Mouse (Mus musculus) telencephalon, adult 2 months (tissue): ENCODE data around the gene Sirt1.

Experiments
- DNase-seq: peaks from one replicate; pipeline ENCODE4 v3.0.0-alpha.2; 2011; ENCODE audit warnings: low read depth, low spot score

Sirt1 gene

GRCm38 (mm10) chr10:63336901-63337300 is 44.6 kb downstream of the Sirt1 start:
- no peak for DNase-seq

GRCm38 (mm10) chr10:63327091-63327490 is 54.4 kb downstream of the Sirt1 start:
- no peak for DNase-seq

GRCm38 (mm10) chr10:63313726-63314125 is 67.8 kb downstream of the Sirt1 start:
- no peak for DNase-seq

DNA sequence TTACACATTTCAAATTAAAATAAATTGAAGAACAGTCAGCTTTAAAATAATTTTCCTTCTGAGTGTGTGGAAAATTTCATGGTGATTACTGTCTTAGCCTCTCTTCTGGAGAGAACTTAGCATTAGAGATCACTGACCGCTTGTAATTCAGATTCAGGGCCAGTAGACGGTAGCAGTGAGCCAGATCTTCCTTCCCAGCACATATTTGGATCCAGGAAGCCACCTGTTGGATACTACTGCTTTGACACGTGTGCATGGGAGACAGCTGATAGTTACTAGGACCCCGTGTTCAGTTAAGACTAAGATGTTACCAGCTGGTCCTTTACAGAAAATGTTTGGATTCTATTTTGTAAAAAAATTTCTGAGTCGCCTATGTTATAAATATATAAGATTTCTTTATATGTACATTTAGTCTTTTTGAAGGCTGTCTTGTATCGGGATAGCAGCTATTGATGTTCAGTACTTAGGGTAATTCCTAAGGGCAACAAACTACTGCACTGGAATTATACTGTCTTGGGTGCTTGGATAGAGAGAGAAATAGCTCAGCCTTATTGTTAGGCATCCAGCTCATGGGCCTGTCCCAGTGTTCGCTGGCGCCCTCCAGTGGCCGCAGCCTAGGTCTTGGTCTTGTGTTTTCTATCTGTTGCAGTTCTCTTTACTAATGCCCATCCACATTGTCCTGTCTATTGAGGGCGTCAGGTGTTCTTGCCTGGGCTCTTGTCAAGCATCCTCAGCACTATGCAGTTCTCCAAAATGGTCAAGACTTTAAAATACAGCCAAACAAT is 72.7 kb downstream of the Sirt1 start:
- peak; percentile 51 for DNase-seq

DNA sequence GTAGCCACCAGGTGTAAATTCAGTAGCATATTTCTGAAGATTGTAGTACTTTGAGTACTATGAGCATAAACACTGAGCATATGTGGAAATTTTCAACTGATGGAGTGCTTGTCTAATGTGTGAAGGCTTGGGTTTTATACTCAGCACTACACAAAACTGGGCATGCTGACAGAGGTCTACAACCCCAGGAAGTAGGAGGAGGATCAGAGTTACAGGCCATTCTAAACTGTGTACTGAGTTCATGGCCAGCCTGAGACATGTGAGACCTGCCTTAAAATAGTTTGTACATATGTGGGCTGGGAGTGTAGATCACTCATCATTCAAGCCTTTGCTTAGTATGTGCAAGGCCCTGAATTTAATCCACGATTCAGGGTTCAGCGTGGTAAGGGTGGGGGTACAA is 79.1 kb downstream of the Sirt1 start:
- no peak for DNase-seq

GRCm38 (mm10) chr10:63282846-63283245 is 98.7 kb downstream of the Sirt1 start:
- DNase-seq = no peak

DNA sequence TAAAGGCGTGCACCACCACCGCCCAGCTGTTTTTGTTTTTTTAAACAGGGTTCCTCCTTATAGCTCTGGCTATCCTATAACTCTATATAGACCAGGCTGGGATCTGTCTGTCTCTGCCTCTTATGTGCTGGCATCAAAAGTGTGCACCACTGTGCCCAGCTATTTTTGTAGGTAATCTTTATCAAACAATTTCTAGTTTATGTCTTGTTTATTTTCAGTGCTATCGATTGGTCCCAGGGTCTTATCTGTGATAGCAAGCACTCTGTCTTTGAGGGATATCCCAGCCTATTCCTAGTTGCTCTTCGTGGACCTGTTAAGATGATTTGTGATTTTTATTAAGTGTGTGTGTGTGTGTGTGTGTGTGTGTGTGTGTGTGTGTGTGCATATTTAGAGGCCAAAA is 99.1 kb downstream of the Sirt1 start:
- no peak for DNase-seq

DNA sequence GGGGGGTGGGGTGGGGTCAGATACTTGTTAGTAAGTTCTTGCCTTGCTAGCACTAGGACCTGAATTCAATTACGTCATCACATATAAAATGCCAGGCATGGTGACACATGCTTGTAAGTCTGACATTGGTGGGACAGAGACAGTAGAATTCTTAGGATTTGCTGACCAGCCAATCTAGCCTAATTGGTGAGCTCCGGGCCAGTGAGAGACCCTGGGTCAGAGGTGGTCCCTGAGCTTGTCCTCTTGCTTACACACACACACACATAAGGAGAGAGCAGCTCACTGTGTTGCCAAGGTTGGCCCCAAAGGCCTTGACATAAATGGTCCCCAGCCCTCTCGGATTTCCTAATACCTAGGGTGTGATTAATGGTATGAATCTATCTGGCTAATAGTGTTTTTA is 101.7 kb downstream of the Sirt1 start:
- DNase-seq = no peak

- DNase-seq = no peak
Observed at GRCm38 (mm10) chr10:63277010-63277409, 104.5 kb downstream of the Sirt1 start.

DNA sequence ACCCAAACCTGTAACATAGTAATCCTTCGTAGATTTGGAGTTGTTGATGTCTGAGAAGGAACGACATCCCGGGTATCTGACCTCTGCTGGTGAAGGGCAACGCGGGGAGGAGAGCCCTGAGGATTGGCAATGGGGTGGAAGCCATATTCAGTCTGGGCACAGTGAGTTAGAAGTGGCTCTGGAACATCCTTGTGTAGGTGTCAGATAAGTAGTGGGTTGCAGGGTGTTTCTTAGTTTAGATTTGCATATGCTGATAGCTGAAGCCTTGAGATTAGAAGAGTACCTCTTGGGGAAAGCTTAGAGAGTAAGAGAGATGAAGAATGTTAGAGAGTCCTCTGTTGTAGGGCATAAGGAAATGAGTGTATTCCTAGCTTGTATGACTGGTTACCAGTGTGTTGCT is 108.6 kb downstream of the Sirt1 start:
- DNase-seq = no peak

DNA sequence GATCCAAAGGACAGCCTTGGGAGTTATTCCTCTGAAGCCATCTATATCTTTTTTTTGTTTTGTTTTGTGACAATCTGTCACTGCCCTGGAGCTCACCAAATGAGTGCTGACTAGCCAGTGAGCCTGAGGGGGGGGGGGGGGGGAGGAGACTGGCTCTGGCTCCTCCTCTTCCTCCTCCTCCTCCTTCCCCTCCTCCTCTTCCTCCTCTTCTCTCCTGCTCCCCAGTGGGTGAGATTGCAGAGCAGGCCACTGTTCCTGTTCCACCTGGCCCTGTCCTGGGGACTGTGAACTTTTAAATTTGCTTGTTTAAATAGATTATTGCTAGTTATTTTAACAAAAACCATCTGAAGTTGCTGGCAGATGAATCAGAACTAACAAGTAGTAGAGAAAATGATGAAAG is 109.1 kb downstream of the Sirt1 start:
- DNase-seq = no peak
